Mouse (Mus musculus): ENCODE data around the gene Ank2. TPM values are rescaled to one million over a fixed set of nuclear protein-coding genes. Genes with fewer than 3 reads are reported as not detected.

The Ank2 gene
- polyA plus RNA-seq, 1 experiment from 2014 or later, result 5.1 TPM

- WGBS (ENCODE audit: insufficient replicate concordance), result 70% methylated on average over 3 of the region's 3 CpGs
- no peaks in the 10 kb centered on the region for H3K4me1 ChIP-seq (ENCODE audit: insufficient read depth)
- no peak for DNase-seq
Observed at GRCm38 (mm10) chr3:126989936-126990335, 509.2 kb downstream of the Ank2 start.

DNA sequence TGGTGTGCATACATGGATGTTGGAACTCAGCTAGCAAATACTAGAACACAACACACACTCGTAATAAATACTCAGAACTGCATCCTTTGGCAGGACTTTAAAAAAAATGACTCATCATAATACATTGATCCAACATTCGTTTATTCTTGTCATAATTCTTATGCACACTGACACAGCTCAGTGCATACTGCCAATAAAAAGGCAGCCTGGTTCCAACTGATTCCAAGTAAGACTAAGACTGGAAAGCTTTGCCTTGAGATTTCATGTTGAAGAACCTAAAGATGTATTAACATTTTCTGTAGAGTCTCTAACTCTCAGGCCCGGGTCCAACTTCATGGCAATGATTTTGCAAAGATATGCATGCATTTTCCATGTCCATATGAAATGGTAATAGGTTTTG lies 512.5 kb downstream of the Ank2 start:
- ATAC-seq (no peak), DNase-seq (no peak)
- Histone ChIP-seq H3K4me1 (ENCODE audit: insufficient read depth) (no peaks in the 10 kb centered on the region), H3K9ac (replicated peaks) (no peak overlapping the region), H3K4me3 (ENCODE audit: low read depth, low read length) (no peak overlapping the region), H3K36me3 (replicated peaks; ENCODE audit: insufficient read depth, low read length) (no peaks in the 10 kb centered on the region), H3K27ac (ENCODE audit: low read depth) (no peak overlapping the region), H3K27me3 (ENCODE audit: insufficient read depth, low read length) (no peaks in the 10 kb centered on the region), H3K9me3 (ENCODE audit: low read length) (no peaks in the 10 kb centered on the region), H3K4me2 (ENCODE audit: low read depth, low read length) (no peak overlapping the region)
- no peak for TF ChIP-seq EP300 (IDR thresholded peaks at IDR 0.05; ENCODE audit: low read depth)
- no peak for TF ChIP-seq CTCF (IDR thresholded peaks at IDR 0.05; ENCODE audit: low read depth)
- 73% methylated on average over 3 of the region's 3 CpGs for WGBS (ENCODE audit: insufficient replicate concordance)

More at GRCm38 (mm10) chr3:126989936-126990335, 509.2 kb downstream of the Ank2 start:
- no peaks in the 10 kb centered on the region for H3K36me3 ChIP-seq (replicated peaks; ENCODE audit: insufficient read depth, low read length)
- no peak overlapping the region for H3K27ac ChIP-seq (ENCODE audit: low read depth)
- no peaks in the 10 kb centered on the region for H3K27me3 ChIP-seq (ENCODE audit: insufficient read depth, low read length)
- no peak for TF ChIP-seq CTCF (IDR thresholded peaks at IDR 0.05; ENCODE audit: low read depth)
- H3K9me3 ChIP-seq (ENCODE audit: low read length), result no peaks in the 10 kb centered on the region
- no peak overlapping the region for H3K4me3 ChIP-seq (ENCODE audit: low read depth, low read length)
- H3K9ac ChIP-seq (replicated peaks), result no peak overlapping the region
- H3K4me2 ChIP-seq (ENCODE audit: low read depth, low read length), result no peak overlapping the region
- no peak for ATAC-seq

- 54% methylated on average over 5 of the region's 5 CpGs for WGBS (ENCODE audit: insufficient replicate concordance)
- Histone ChIP-seq H3K4me3 (ENCODE audit: low read depth, low read length) (no peak overlapping the region), H3K36me3 (replicated peaks; ENCODE audit: insufficient read depth, low read length) (no peaks in the 10 kb centered on the region), H3K9ac (replicated peaks) (no peak overlapping the region), H3K4me2 (ENCODE audit: low read depth, low read length) (no peak overlapping the region), H3K9me3 (ENCODE audit: low read length) (no peaks in the 10 kb centered on the region), H3K27me3 (ENCODE audit: insufficient read depth, low read length) (no peaks in the 10 kb centered on the region), H3K4me1 (ENCODE audit: insufficient read depth) (no peaks in the 10 kb centered on the region), H3K27ac (ENCODE audit: low read depth) (no peak overlapping the region; the same call in 1 of the 2 replicates)
- ATAC-seq, result peak; percentile 96
- DNase-seq, result no peak
- TF ChIP-seq EP300 (IDR thresholded peaks at IDR 0.05; ENCODE audit: low read depth) (0 out of 2 replicates have a peak, but pooled peaks have one; percentile 22), CTCF (IDR thresholded peaks at IDR 0.05; ENCODE audit: low read depth) (no peak)
Observed at GRCm38 (mm10) chr3:126982814-126983213, 516.3 kb downstream of the Ank2 start.

DNA sequence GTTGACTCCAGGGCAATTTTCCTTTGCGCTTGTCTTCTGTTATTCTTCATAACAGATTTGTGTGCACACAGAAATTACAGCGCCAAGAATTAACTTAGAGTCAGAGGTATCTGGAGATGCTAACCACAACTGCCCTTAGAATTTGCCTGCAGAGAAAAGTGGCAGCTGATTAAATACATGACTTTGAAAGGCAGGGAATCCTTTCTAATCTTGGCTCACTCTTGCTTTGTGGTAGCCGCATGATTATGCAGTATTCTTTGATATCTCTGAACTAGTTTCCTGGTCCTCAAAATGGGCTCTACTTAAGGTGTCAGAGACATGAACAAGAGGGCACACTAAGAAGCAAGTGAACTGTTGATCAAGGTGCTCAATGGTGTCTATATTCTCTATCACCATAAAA lies 518.0 kb downstream of the Ank2 start:
- H3K27ac ChIP-seq (ENCODE audit: low read depth), result no peak overlapping the region
- no peak overlapping the region for H3K4me2 ChIP-seq (ENCODE audit: low read depth, low read length)
- H3K4me3 ChIP-seq (ENCODE audit: low read depth, low read length), result no peak overlapping the region
- TF ChIP-seq EP300 (IDR thresholded peaks at IDR 0.05; ENCODE audit: low read depth), result no peak
- no peak for TF ChIP-seq CTCF (IDR thresholded peaks at IDR 0.05; ENCODE audit: low read depth)
- no peaks in the 10 kb centered on the region for H3K9me3 ChIP-seq (ENCODE audit: low read length)
- H3K4me1 ChIP-seq (ENCODE audit: insufficient read depth), result no peaks in the 10 kb centered on the region
- no peak for DNase-seq
- no peaks in the 10 kb centered on the region for H3K27me3 ChIP-seq (ENCODE audit: insufficient read depth, low read length)
- H3K9ac ChIP-seq (replicated peaks), result no peak overlapping the region
- 83% methylated on average over 3 of the region's 3 CpGs for WGBS (ENCODE audit: insufficient replicate concordance)
- no peaks in the 10 kb centered on the region for H3K36me3 ChIP-seq (replicated peaks; ENCODE audit: insufficient read depth, low read length)
- no peak for ATAC-seq

DNA sequence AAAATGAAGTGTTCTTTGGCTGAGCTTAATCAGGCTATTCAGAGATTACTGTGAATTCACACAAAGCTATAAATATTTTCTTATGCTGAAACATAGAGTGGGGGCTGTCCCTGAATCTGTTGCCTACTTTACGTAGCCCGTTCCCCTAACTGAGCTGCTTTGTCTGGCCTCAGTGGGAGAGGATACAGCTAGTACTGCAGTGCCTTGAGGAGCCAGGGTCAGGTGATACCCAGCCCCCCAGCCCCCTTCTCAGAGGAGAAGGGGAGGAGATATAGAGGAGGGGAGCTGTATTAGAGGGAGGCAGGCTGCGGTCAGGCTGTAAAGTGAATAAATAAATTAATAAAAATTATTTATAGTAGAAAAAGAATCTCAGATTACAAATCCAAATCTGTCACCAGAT lies 519.5 kb downstream of the Ank2 start:
- DNase-seq (no peak), ATAC-seq (no peak)
- 89% methylated on average over 3 of the region's 3 CpGs for WGBS (ENCODE audit: insufficient replicate concordance)
- H3K36me3 ChIP-seq (replicated peaks; ENCODE audit: insufficient read depth, low read length), result no peaks in the 10 kb centered on the region
- no peak overlapping the region for H3K4me3 ChIP-seq (ENCODE audit: low read depth, low read length)
- no peaks in the 10 kb centered on the region for H3K4me1 ChIP-seq (ENCODE audit: insufficient read depth)
- no peak for TF ChIP-seq CTCF (IDR thresholded peaks at IDR 0.05; ENCODE audit: low read depth)
- no peak for TF ChIP-seq EP300 (IDR thresholded peaks at IDR 0.05; ENCODE audit: low read depth)
- H3K27ac ChIP-seq (ENCODE audit: low read depth), result no peak overlapping the region
- no peaks in the 10 kb centered on the region for H3K27me3 ChIP-seq (ENCODE audit: insufficient read depth, low read length)
- no peaks in the 10 kb centered on the region for H3K9me3 ChIP-seq (ENCODE audit: low read length)
- no peak overlapping the region for H3K9ac ChIP-seq (replicated peaks)
- no peak overlapping the region for H3K4me2 ChIP-seq (ENCODE audit: low read depth, low read length)

- H3K36me3 ChIP-seq (replicated peaks; ENCODE audit: insufficient read depth, low read length), result no peaks in the 10 kb centered on the region
- H3K4me3 ChIP-seq (ENCODE audit: low read depth, low read length), result no peak overlapping the region
- WGBS (ENCODE audit: insufficient replicate concordance), result 64% methylated on average over 11 of the region's 11 CpGs
- TF ChIP-seq EP300 (IDR thresholded peaks at IDR 0.05; ENCODE audit: low read depth) (no peak), CTCF (IDR thresholded peaks at IDR 0.05; ENCODE audit: low read depth) (peak; percentile 79)
- no peak overlapping the region for H3K4me2 ChIP-seq (ENCODE audit: low read depth, low read length)
- no peaks in the 10 kb centered on the region for H3K9me3 ChIP-seq (ENCODE audit: low read length)
- H3K9ac ChIP-seq (replicated peaks), result no peak overlapping the region
- DNase-seq, result peak; percentile 77
- H3K27me3 ChIP-seq (ENCODE audit: insufficient read depth, low read length), result no peaks in the 10 kb centered on the region
- peak; percentile 56 for ATAC-seq
- H3K27ac ChIP-seq (ENCODE audit: low read depth), result no peak overlapping the region
- no peaks in the 10 kb centered on the region for H3K4me1 ChIP-seq (ENCODE audit: insufficient read depth)
Observed at GRCm38 (mm10) chr3:126978768-126979410, 520.3 kb downstream of the Ank2 start.

Measured in liver, postnatal 0 days (tissue).